Mouse (Mus musculus): ENCODE data around the gene Gtf2a2. TPM values are rescaled to one million over a fixed set of nuclear protein-coding genes. Genes with fewer than 3 reads are reported as not detected.

Gtf2a2 gene
- total and polyA plus RNA-seq, 3 experiments = 74.9 to 75.8 TPM; not detected in 1

DNA sequence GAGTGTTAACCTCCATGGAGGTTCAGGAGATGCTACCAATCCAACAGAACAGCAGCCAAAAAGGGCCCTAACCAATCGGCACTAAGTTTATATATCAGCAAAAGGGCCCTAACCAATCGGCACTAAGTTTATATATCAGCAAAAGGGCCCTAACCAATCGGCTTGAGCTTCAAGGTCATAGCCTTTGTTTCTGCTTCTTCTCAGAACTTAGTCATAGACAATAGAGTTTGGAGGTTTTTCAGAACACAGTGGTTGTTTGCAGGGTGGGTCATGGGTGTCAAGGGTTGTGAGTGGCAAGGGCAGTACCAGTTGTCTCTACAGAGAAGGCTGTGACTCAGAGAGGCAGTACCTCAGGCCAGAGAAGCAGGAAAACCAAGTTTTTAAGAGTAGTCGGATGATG lies 29.8 kb downstream of the Gtf2a2 start:
- no peak for TF ChIP-seq MYC (IDR thresholded peaks at IDR 0.05; ENCODE audit: low read depth, low read length)
- TF ChIP-seq CHD1 (IDR thresholded peaks at IDR 0.05; ENCODE audit: low read depth, low read length) = no peak
- no peak for TF ChIP-seq BHLHE40 (IDR thresholded peaks at IDR 0.05; ENCODE audit: borderline replicate concordance, low read depth, low read length)
- TF ChIP-seq EP300 (IDR thresholded peaks at IDR 0.05; ENCODE audit: low read depth in 1 of 2, low read length in 2 of 2) = no peak
- no peak for TF ChIP-seq NRF1 (IDR thresholded peaks at IDR 0.05; ENCODE audit: insufficient read depth, low read depth, low read length, poor library complexity, severe bottlenecking)
- no peak for TF ChIP-seq SIN3A (IDR thresholded peaks at IDR 0.05; ENCODE audit: low read length)
- no peak for TF ChIP-seq POLR2AphosphoS2 (IDR thresholded peaks at IDR 0.05; ENCODE audit: low read length)
- no peak for TF ChIP-seq CHD2 (IDR thresholded peaks at IDR 0.05; ENCODE audit: low read length)
- TF ChIP-seq JUND (IDR thresholded peaks at IDR 0.05; ENCODE audit: low read depth, low read length) = no peak
- TF ChIP-seq MAX (IDR thresholded peaks at IDR 0.05; ENCODE audit: low read length) = no peak
- TF ChIP-seq TBP (IDR thresholded peaks at IDR 0.05; ENCODE audit: low read depth, low read length) = no peak
- TF ChIP-seq RCOR1 (IDR thresholded peaks at IDR 0.05; ENCODE audit: low read depth, low read length) = no peak
- no peak for TF ChIP-seq USF1 (IDR thresholded peaks at IDR 0.05; ENCODE audit: low read depth, low read length)
- no peak for TF ChIP-seq MYB (IDR thresholded peaks at IDR 0.05; ENCODE audit: low read depth, low read length)
- no peak for TF ChIP-seq POLR2AphosphoS5 (IDR thresholded peaks at IDR 0.05; ENCODE audit: borderline replicate concordance, low read depth, low read length)
- Histone ChIP-seq H3K27ac (ENCODE audit: control insufficient read depth, low read depth, low read length) (no peak overlapping the region), H3K4me1 (ENCODE audit: control insufficient read depth in 1 of 2, insufficient read depth in 2 of 2, low read length in 2 of 2) (peaks cover 0 to 14% of the 10 kb centered on the region in 2 experiments; a peak in 3 of 4 replicates), H3K27me3 (ENCODE audit: control insufficient read depth in 1 of 2, insufficient read depth in 2 of 2, low read length in 2 of 2) (no peaks in the 10 kb centered on the region; a peak in 1 of 4 replicates), H3K4me3 (ENCODE audit: control insufficient read depth in 1 of 2, insufficient read depth in 1 of 2, low read depth in 2 of 2, low read length in 2 of 2) (no peak overlapping the region), H3K9ac (ENCODE audit: control insufficient read depth, low read depth, low read length, poor library complexity, severe bottlenecking) (no peak overlapping the region), H3K9me3 (replicated peaks; ENCODE audit: insufficient read depth, low read length) (no peaks in the 10 kb centered on the region), H3K36me3 (ENCODE audit: control insufficient read depth in 1 of 2, insufficient read depth in 2 of 2, low read length in 2 of 2) (peaks cover 0 to 7% of the 10 kb centered on the region in 2 experiments; a peak in 2 of 4 replicates), H3K79me2 (ENCODE audit: control insufficient read depth, insufficient read depth, low read length, poor library complexity) (no peaks in the 10 kb centered on the region)
- no peak for DNase-seq (ENCODE audit: low read depth, low spot score)

DNA sequence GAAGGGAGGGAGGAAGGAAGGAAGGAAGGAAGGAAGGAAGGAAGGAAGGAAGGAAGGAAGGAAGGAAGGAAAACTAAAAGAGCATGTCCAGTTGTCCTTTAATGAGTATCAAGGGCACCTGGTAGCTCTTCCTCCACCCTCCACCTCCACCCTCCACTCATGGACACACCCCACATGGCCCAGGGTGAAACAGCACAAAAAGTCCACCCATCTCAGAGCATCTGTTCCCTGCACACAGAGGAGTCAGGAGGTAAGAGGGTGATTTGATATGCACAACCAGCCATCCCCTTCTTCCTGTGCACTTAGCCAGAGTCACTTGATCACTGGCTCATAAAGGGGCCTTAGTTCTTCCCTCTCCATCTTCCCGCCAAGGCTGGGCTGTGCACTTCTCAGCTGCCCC lies 30.6 kb downstream of the Gtf2a2 start:
- peaks cover 0 to 14% of the 10 kb centered on the region in 2 experiments; a peak in 3 of 4 replicates for H3K4me1 ChIP-seq (ENCODE audit: control insufficient read depth in 1 of 2, insufficient read depth in 2 of 2, low read length in 2 of 2)
- H3K9ac ChIP-seq (ENCODE audit: control insufficient read depth, low read depth, low read length, poor library complexity, severe bottlenecking) = no peak overlapping the region
- TF ChIP-seq NRF1 (IDR thresholded peaks at IDR 0.05; ENCODE audit: insufficient read depth, low read depth, low read length, poor library complexity, severe bottlenecking) (no peak), MEF2A (IDR thresholded peaks at IDR 0.05; ENCODE audit: extremely low read depth, insufficient replicate concordance, low read depth, low read length, poor library complexity, severe bottlenecking) (no peak)
- H3K36me3 ChIP-seq (ENCODE audit: control insufficient read depth in 1 of 2, insufficient read depth in 2 of 2, low read length in 2 of 2) = peaks cover 0 to 7% of the 10 kb centered on the region in 2 experiments; a peak in 2 of 4 replicates
- H3K4me3 ChIP-seq (ENCODE audit: control insufficient read depth in 1 of 2, insufficient read depth in 1 of 2, low read depth in 2 of 2, low read length in 2 of 2) = no peak overlapping the region
- no peaks in the 10 kb centered on the region for H3K9me3 ChIP-seq (replicated peaks; ENCODE audit: insufficient read depth, low read length)
- DNase-seq (ENCODE audit: low read depth, low spot score) = no peak
- H3K79me2 ChIP-seq (ENCODE audit: control insufficient read depth, insufficient read depth, low read length, poor library complexity) = no peaks in the 10 kb centered on the region
- H3K27ac ChIP-seq (ENCODE audit: control insufficient read depth, low read depth, low read length) = no peak overlapping the region
- no peaks in the 10 kb centered on the region; a peak in 1 of 4 replicates for H3K27me3 ChIP-seq (ENCODE audit: control insufficient read depth in 1 of 2, insufficient read depth in 2 of 2, low read length in 2 of 2)
